In the genomic region with DNA sequence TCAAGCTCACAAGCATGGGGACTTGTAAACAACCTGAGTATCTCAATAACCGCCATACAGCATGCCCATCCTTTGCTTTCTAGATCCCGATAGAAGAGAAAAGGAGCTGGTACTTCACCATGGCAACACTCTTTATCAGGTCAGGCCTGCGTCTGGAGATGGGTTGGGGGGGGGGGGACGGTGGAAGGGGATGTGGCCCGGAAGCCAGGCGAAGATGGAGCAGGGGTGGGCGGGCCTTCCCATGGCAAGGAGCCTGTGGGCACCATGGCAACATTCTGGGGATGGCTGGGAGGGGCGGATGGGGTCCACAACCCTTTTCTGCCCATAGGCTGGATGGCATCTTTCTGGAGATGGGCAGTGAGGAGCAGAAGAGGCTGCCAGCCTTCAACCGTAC, we compare ENCODE assay signal across 15 mouse cellular contexts. TPM values are rescaled to one million over a fixed set of nuclear protein-coding genes. Genes with fewer than 3 reads are reported as not detected.
DNase-seq lines count a peak whose midpoint lies in the region; ATAC-seq and TF ChIP-seq lines count a peak whose summit lies in the region.
"Had no signal": no experiment of that assay in that cellular context is flagged by ENCODE, and none has a peak within 500 bp of the region (broad histone marks: within the 10 kb centered on the region; RNA-seq: fewer than 3 reads in every experiment).

No protein-coding gene starts in this region.

- no peak for TF ChIP-seq EP300 in lung, postnatal 0 days (IDR thresholded peaks at IDR 0.05)

- H3K27ac ChIP-seq in heart, embryonic 15.5 days = peak overlapping the region; percentile 46; the same call in 1 of the 2 replicates
- H3K27ac ChIP-seq in lung, embryonic 14.5 days (ENCODE audit: low read depth) = peak overlapping the region; percentile 65
- no peak overlapping the region for H3K27ac ChIP-seq in lung, postnatal 0 days (ENCODE audit: low read length)
- peak overlapping the region; percentile 75; the same call in 1 of the 2 replicates for H3K27ac ChIP-seq in limb, embryonic 13.5 days
- H3K27ac ChIP-seq in neural tube, embryonic 15.5 days (replicated peaks) = peak overlapping the region; percentile 86

- ATAC-seq in heart, embryonic 15.5 days (replicated peaks; ENCODE audit: insufficient number of reproducible peaks, insufficient read depth, low FRiP score, low read depth) = no peak
- no peak for ATAC-seq in lung, embryonic 14.5 days (ENCODE audit: insufficient read depth)
- no peak for ATAC-seq in lung, postnatal 0 days
- no peak for ATAC-seq in limb, embryonic 13.5 days (ENCODE audit: low FRiP score, low read depth)
- ATAC-seq in neural tube, embryonic 15.5 days (ENCODE audit: low FRiP score) = peak; percentile 6; the same call in 1 of the 2 replicates

- H3K36me3 ChIP-seq in heart, embryonic 15.5 days = no peaks in the 10 kb centered on the region
- H3K36me3 ChIP-seq in lung, embryonic 14.5 days (ENCODE audit: insufficient read depth) = no peaks in the 10 kb centered on the region
- H3K36me3 ChIP-seq in lung, postnatal 0 days (ENCODE audit: insufficient read depth, low read length) = no peaks in the 10 kb centered on the region
- H3K36me3 ChIP-seq in limb, embryonic 13.5 days = no peaks in the 10 kb centered on the region
- no peaks in the 10 kb centered on the region for H3K36me3 ChIP-seq in neural tube, embryonic 15.5 days

- DNase-seq in heart, postnatal 14 days = no peak
- no peak for DNase-seq in lung, embryonic 14.5 days
- DNase-seq in lung, postnatal 0 days (ENCODE audit: low spot score) = no peak
- DNase-seq in layer of hippocampus, adult 11-12 months (ENCODE audit: low spot score) = no peak
- DNase-seq in yolk sac, embryonic 10.5 days (ENCODE audit: low spot score) = no peak
- DNase-seq: adrenal gland, postnatal 10 days; cerebellum, adult 11-12 months; heart, adult 18-20 months; kidney, adult 11 months; lung, adult 18-20 months had no signal

- H3K4me2 ChIP-seq in heart, embryonic 15.5 days = no peak overlapping the region
- no peak overlapping the region for H3K4me2 ChIP-seq in lung, embryonic 14.5 days
- no peak overlapping the region for H3K4me2 ChIP-seq in lung, postnatal 0 days (replicated peaks; ENCODE audit: low read depth, low read length)
- H3K4me2 ChIP-seq in limb, embryonic 13.5 days (replicated peaks) = 0 out of 2 replicates have a peak overlapping the region, but pooled peaks have one; percentile 3
- H3K4me2 ChIP-seq in neural tube, embryonic 15.5 days = peak overlapping the region; percentile 30

- no peak overlapping the region for H3K4me3 ChIP-seq in heart, embryonic 15.5 days
- H3K4me3 ChIP-seq in lung, embryonic 14.5 days (ENCODE audit: low read depth, low read length) = no peak overlapping the region
- H3K4me3 ChIP-seq in lung, postnatal 0 days (ENCODE audit: low read depth, low read length) = no peak overlapping the region
- no peak overlapping the region for H3K4me3 ChIP-seq in limb, embryonic 13.5 days
- H3K4me3 ChIP-seq in neural tube, embryonic 15.5 days (replicated peaks) = no peak overlapping the region

- H3K27me3 ChIP-seq in heart, embryonic 15.5 days = peaks cover 17% of the 10 kb centered on the region
- H3K27me3 ChIP-seq in lung, embryonic 14.5 days (ENCODE audit: insufficient read depth, low read length) = no peaks in the 10 kb centered on the region; the same call in 1 of the 2 replicates
- H3K27me3 ChIP-seq in lung, postnatal 0 days (replicated peaks; ENCODE audit: insufficient read depth, low read length) = no peaks in the 10 kb centered on the region
- H3K27me3 ChIP-seq in limb, embryonic 13.5 days = no peaks in the 10 kb centered on the region
- no peaks in the 10 kb centered on the region for H3K27me3 ChIP-seq in neural tube, embryonic 15.5 days (replicated peaks)

- intact Hi-C loops in heart, postnatal 14 days (cut with DNase I) = loop anchor here (5.0 kb wide), 1 partner anchor 528 kb away; no protein-coding TSS in a partner anchor

- H3K9ac ChIP-seq in heart, embryonic 15.5 days = no peak overlapping the region
- no peak overlapping the region for H3K9ac ChIP-seq in lung, embryonic 14.5 days
- H3K9ac ChIP-seq in lung, postnatal 0 days (replicated peaks; ENCODE audit: low read depth) = no peak overlapping the region
- no peak overlapping the region for H3K9ac ChIP-seq in limb, embryonic 13.5 days
- no peak overlapping the region for H3K9ac ChIP-seq in neural tube, embryonic 15.5 days (replicated peaks)

- TF ChIP-seq CTCF in lung, embryonic 14.5 days (IDR thresholded peaks at IDR 0.05; ENCODE audit: low read depth) = no peak
- TF ChIP-seq CTCF in lung, postnatal 0 days (IDR thresholded peaks at IDR 0.05) = no peak

- H3K4me1 ChIP-seq in heart, embryonic 15.5 days (replicated peaks) = 0 out of 2 replicates have a peak, but pooled peaks cover 11% of the 10 kb centered on the region
- 0 out of 2 replicates have a peak, but pooled peaks cover 3% of the 10 kb centered on the region for H3K4me1 ChIP-seq in lung, embryonic 14.5 days (ENCODE audit: insufficient read depth)
- H3K4me1 ChIP-seq in lung, postnatal 0 days (ENCODE audit: insufficient read depth, low read depth, low read length) = no peaks in the 10 kb centered on the region
- H3K4me1 ChIP-seq in limb, embryonic 13.5 days = peaks cover 34% of the 10 kb centered on the region
- peaks cover 54% of the 10 kb centered on the region for H3K4me1 ChIP-seq in neural tube, embryonic 15.5 days

- no peaks in the 10 kb centered on the region for H3K9me3 ChIP-seq in heart, embryonic 15.5 days (replicated peaks)
- H3K9me3 ChIP-seq in lung, embryonic 14.5 days (ENCODE audit: low read depth, low read length) = no peaks in the 10 kb centered on the region
- H3K9me3 ChIP-seq in lung, postnatal 0 days (ENCODE audit: low read length) = no peaks in the 10 kb centered on the region
- no peaks in the 10 kb centered on the region for H3K9me3 ChIP-seq in limb, embryonic 13.5 days
- H3K9me3 ChIP-seq in neural tube, embryonic 15.5 days (replicated peaks) = no peaks in the 10 kb centered on the region

- 35% methylated on average over 9 of the region's 9 CpGs for WGBS in heart, embryonic 15.5 days
- WGBS in lung, embryonic 14.5 days = 36% methylated on average over 9 of the region's 9 CpGs
- 45% methylated on average over 8 of the region's 9 CpGs for WGBS in lung, postnatal 0 days
- WGBS in limb, embryonic 13.5 days = 49% methylated on average over 9 of the region's 9 CpGs
- 26% methylated on average over 9 of the region's 9 CpGs for WGBS in neural tube, embryonic 15.5 days

RNA-seq across cellular contexts. Expression of a gene that starts 11.9 kb away (rescaled TPM):
- 0.47 and 0.99 TPM in 2 replicates for polyA plus RNA-seq in heart, embryonic 15.5 days (2015; fragmentation: Nextera tagmentation; extraction: Ambion mirVana)
- under 1 TPM; 0.15 to 0.24 TPM for total RNA-seq in heart, postnatal 14 days (2021)
- 0.92 and 1.1 TPM in 2 replicates for polyA plus RNA-seq in lung, embryonic 14.5 days (2014; fragmentation: Nextera tagmentation; extraction: Ambion mirVana)
- 2.2 and 2.5 TPM in 2 replicates for polyA plus RNA-seq in lung, postnatal 0 days (2015; fragmentation: Nextera tagmentation; extraction: Ambion mirVana)
- 1.2 and 2.0 TPM in 2 replicates for polyA plus RNA-seq in limb, embryonic 13.5 days (2015; fragmentation: Nextera tagmentation; extraction: Ambion mirVana)
- polyA plus RNA-seq in neural tube, embryonic 15.5 days (2015; fragmentation: Nextera tagmentation; extraction: Ambion mirVana) = 2.0 and 2.2 TPM in 2 replicates
- total RNA-seq: heart, adult 18-20 months; monocyte, adult 5-6 weeks had no signal

RNA-seq across cellular contexts. Expression of a gene that starts 16.8 kb away (rescaled TPM):
- 10.6 and 10.8 TPM in 2 replicates for polyA plus RNA-seq in heart, embryonic 15.5 days (2015; fragmentation: Nextera tagmentation; extraction: Ambion mirVana)
- total RNA-seq in heart, postnatal 14 days (2021) = 1 to 10 TPM; 4.7 to 5.2 TPM
- 14.3 and 14.5 TPM in 2 replicates for polyA plus RNA-seq in lung, embryonic 14.5 days (2014; fragmentation: Nextera tagmentation; extraction: Ambion mirVana)
- polyA plus RNA-seq in lung, postnatal 0 days (2015; fragmentation: Nextera tagmentation; extraction: Ambion mirVana) = 5.2 and 5.8 TPM in 2 replicates
- polyA plus RNA-seq in limb, embryonic 13.5 days (2015; fragmentation: Nextera tagmentation; extraction: Ambion mirVana) = 13.6 and 15.6 TPM in 2 replicates
- polyA plus RNA-seq in neural tube, embryonic 15.5 days (2015; fragmentation: Nextera tagmentation; extraction: Ambion mirVana) = 8.8 and 10.1 TPM in 2 replicates

RNA-seq across cellular contexts. Expression of a gene that starts 17.0 kb away (rescaled TPM):
- not detected in 2 replicates for polyA plus RNA-seq in heart, embryonic 15.5 days (2015; fragmentation: Nextera tagmentation; extraction: Ambion mirVana)
- not detected for total RNA-seq in heart, postnatal 14 days (2021)
- polyA plus RNA-seq in lung, embryonic 14.5 days (2014; fragmentation: Nextera tagmentation; extraction: Ambion mirVana) = not detected in 2 replicates
- polyA plus RNA-seq in lung, postnatal 0 days (2015; fragmentation: Nextera tagmentation; extraction: Ambion mirVana) = not detected in 2 replicates
- 0.11 and 0.42 TPM in 2 replicates for polyA plus RNA-seq in limb, embryonic 13.5 days (2015; fragmentation: Nextera tagmentation; extraction: Ambion mirVana)
- not detected in 2 replicates for polyA plus RNA-seq in neural tube, embryonic 15.5 days (2015; fragmentation: Nextera tagmentation; extraction: Ambion mirVana)
- total RNA-seq: adrenal gland, postnatal 10 days; heart, adult 18-20 months; monocyte, adult 5-6 weeks had no signal
- polyA plus RNA-seq: spleen, adult 2 months had no signal

RNA-seq across cellular contexts. Expression of a gene that starts 44.7 kb away (rescaled TPM):
- 46.8 and 64.6 TPM in 2 replicates for polyA plus RNA-seq in heart, embryonic 15.5 days (2015; fragmentation: Nextera tagmentation; extraction: Ambion mirVana)
- 10 to 100 TPM; 18.7 to 19.7 TPM for total RNA-seq in heart, postnatal 14 days (2021)
- polyA plus RNA-seq in lung, embryonic 14.5 days (2014; fragmentation: Nextera tagmentation; extraction: Ambion mirVana) = 79.1 and 80.4 TPM in 2 replicates
- polyA plus RNA-seq in lung, postnatal 0 days (2015; fragmentation: Nextera tagmentation; extraction: Ambion mirVana) = 38.8 and 39.0 TPM in 2 replicates
- polyA plus RNA-seq in limb, embryonic 13.5 days (2015; fragmentation: Nextera tagmentation; extraction: Ambion mirVana) = 110 and 113 TPM in 2 replicates
- 134 and 149 TPM in 2 replicates for polyA plus RNA-seq in neural tube, embryonic 15.5 days (2015; fragmentation: Nextera tagmentation; extraction: Ambion mirVana)

Comparison
In these comparisons a context has a peak if more than half of its experiments do, and no peak if none do; other contexts are left out.
1. H3K4me2 ChIP-seq: peak in limb, embryonic 13.5 days (single experiment) and neural tube, embryonic 15.5 days (single experiment); none in heart, embryonic 15.5 days (single experiment), lung, embryonic 14.5 days (single experiment) and lung, postnatal 0 days (single experiment).